Mouse (Mus musculus) midbrain, embryonic 16.5 days (tissue): ENCODE measurements around the gene Cobl. TPM values are rescaled to one million over a fixed set of nuclear protein-coding genes. Genes with fewer than 3 reads are reported as not detected.

ENCODE experiments used
- ATAC-seq: fragments of 200-750 bp; cut with Nextera tagmentation; 2 replicates; pipeline ENCODE4 v1.8.0; 2017; ENCODE audit warnings: moderate TSS enrichment
- H3K27ac ChIP-seq: fragments of 300-500 bp; sonication (generic); 2 replicates; pipeline ENCODE4 v1.5.1; 2014; ENCODE audit warnings: mild to moderate bottlenecking, low read length, mixed read lengths
- H3K27me3 ChIP-seq: fragments of 300-500 bp; sonication (generic); 2 replicates; pipeline ENCODE4 v1.6.1; 2014; ENCODE audit warnings: low read depth, low read length, mixed read lengths; ENCODE audit not compliant: control insufficient read depth, insufficient read depth
- H3K36me3 ChIP-seq: fragments of 300-500 bp; sonication (generic); 2 replicates; pipeline ENCODE4 v1.6.1; 2014; ENCODE audit warnings: mild to moderate bottlenecking, low read length, moderate library complexity, mixed read lengths; ENCODE audit not compliant: control insufficient read depth, insufficient read depth
- H3K4me1 ChIP-seq: fragments of 300-500 bp; sonication (generic); 2 replicates; pipeline ENCODE4 v1.6.1; 2014; ENCODE audit warnings: mild to moderate bottlenecking, low read length, mixed read lengths; ENCODE audit not compliant: control insufficient read depth, insufficient read depth
- H3K4me2 ChIP-seq: fragments of 300-500 bp; sonication (generic); 2 replicates; pipeline ENCODE4 v1.6.1; 2014; ENCODE audit warnings: mild to moderate bottlenecking, low read length, mixed read lengths
- H3K4me3 ChIP-seq: fragments of 300-500 bp; sonication (generic); 2 replicates; pipeline ENCODE4 v1.5.1; 2014; ENCODE audit warnings: low read depth, mild to moderate bottlenecking, low read length, moderate library complexity, mixed read lengths
- H3K9ac ChIP-seq: fragments of 300-500 bp; sonication (generic); 2 replicates; pipeline ENCODE4 v1.6.1; 2014; ENCODE audit warnings: low read depth, low read length, mixed read lengths
- H3K9me3 ChIP-seq: fragments of 300-500 bp; sonication (generic); replicated peaks from 2 replicates; pipeline ENCODE4 v1.6.1; 2014; ENCODE audit warnings: mild to moderate bottlenecking, low read length, mixed read lengths; ENCODE audit not compliant: control insufficient read depth, poor library complexity, severe bottlenecking
- WGBS: fragments of 180-500 bp; shearing (Covaris S2); extraction: QIAGEN DNeasy Blood & Tissue Kit; methylation state at CpG from one replicate; pipeline ENCODE4 v1.1.7; 2014; 5-methylcytosine and 5-hydroxymethylcytosine counted together
- polyA plus RNA-seq: library from polyadenylated mRNA; unstranded; fragments of >200 nt; fragmentation: Nextera tagmentation; extraction: Ambion mirVana; gene quantifications from 2 replicates; pipeline ENCODE4 v1.2.1, GENCODE M21; 2015

Cobl gene
- polyA plus RNA-seq, 1 experiment from 2014 or later = 18.3 TPM

DNA sequence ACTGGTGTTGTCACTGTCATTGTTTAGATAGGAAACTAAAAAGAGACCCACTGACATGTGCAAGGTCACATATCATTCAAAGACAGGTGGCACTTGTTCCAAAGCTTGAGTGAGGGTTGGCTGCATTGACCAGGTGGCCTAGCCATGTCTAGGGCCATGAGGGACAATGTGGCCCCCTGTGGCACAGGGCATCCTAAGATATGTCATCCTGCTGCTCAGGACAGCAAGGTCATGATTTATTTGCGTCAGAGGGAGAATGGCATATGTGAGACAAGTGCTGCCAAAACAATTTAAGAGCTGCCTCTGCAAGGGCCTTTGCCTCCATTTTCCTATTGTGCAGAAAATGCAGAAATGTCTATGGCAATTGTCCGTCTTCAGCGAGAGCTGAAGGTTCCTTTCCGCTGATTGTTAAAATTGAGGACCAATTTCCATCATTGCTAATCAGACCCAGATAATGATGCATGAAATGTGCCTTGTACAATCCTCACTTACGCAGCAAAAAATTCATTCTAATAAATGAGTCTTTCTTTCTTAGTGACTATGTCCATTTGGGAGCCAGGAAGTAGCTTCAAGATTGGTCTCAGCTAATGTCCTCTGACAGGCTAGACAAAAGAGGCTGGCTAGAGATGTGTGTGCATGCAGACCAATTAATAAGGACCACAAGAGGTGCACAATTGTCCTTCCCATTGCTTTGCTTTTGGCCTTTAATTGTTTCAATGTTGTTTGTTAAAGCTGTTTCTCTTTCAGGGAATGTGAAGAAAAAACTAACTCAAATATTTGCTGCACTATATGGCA, 207.2 kb downstream of the Cobl start:
- no peak for ATAC-seq
- Histone ChIP-seq H3K4me2 (no peak overlapping the region), H3K27me3 (no peaks in the 10 kb centered on the region), H3K9ac (no peak overlapping the region), H3K36me3 (peaks cover 13% of the 10 kb centered on the region), H3K4me3 (no peak overlapping the region), H3K27ac (no peak overlapping the region), H3K9me3 (no peaks in the 10 kb centered on the region), H3K4me1 (no peaks in the 10 kb centered on the region)
- 60% methylated on average over 5 of the region's 5 CpGs for WGBS

DNA sequence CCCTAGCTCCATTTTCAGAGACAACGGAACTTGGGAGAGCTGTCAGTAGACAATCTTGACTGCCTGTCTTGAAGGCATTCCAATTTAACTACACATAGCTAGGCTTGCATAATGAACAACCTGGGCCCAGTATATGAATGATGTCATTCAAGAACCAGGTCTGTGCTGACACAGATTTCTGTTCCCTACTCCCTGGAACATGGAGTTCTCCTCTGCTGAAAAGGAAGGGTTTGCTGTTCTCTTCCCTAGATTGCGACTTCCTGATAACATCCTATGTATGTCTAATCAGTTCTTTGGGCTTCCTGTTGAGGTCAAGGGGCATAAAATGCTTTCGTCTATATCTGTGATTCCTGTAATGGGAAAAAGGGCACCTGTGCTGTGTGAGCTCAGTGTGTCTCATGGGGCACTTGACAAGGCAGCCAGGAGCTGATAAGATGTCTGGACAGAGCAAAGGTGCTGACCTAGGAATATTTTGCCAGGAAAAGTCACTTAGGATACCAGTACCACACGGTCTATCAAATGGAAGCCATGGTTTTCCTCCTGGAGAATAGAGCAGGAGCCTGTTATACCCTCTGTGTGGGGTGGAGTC, 219.3 kb downstream of the Cobl start:
- H3K9me3 ChIP-seq = no peaks in the 10 kb centered on the region
- no peak for ATAC-seq
- no peak overlapping the region for H3K4me3 ChIP-seq
- peaks cover 9% of the 10 kb centered on the region; the same call in 1 of the 2 replicates for H3K36me3 ChIP-seq
- WGBS = 90% methylated on average over 4 of the region's 4 CpGs
- H3K27me3 ChIP-seq = no peaks in the 10 kb centered on the region
- H3K27ac ChIP-seq = no peak overlapping the region
- no peaks in the 10 kb centered on the region for H3K4me1 ChIP-seq
- H3K4me2 ChIP-seq = no peak overlapping the region
- H3K9ac ChIP-seq = no peak overlapping the region

- Histone ChIP-seq H3K9me3 (no peaks in the 10 kb centered on the region), H3K36me3 (peaks cover 8% of the 10 kb centered on the region; the same call in 1 of the 2 replicates), H3K4me2 (no peak overlapping the region), H3K4me3 (no peak overlapping the region), H3K9ac (no peak overlapping the region), H3K27ac (no peak overlapping the region), H3K27me3 (no peaks in the 10 kb centered on the region), H3K4me1 (no peaks in the 10 kb centered on the region)
- ATAC-seq = no peak
- WGBS = 38% methylated on average over 1 of the region's 1 CpGs
Measured at GRCm38 (mm10) chr11:12236341-12236740, 228.4 kb downstream of the Cobl start.

GRCm38 (mm10) chr11:12234876-12235275, 229.9 kb downstream of the Cobl start:
- ATAC-seq = no peak
- no peak overlapping the region for H3K9ac ChIP-seq
- no peaks in the 10 kb centered on the region for H3K4me1 ChIP-seq
- WGBS = 83% methylated on average over 4 of the region's 4 CpGs
- no peaks in the 10 kb centered on the region for H3K27me3 ChIP-seq
- no peak overlapping the region for H3K4me2 ChIP-seq
- H3K4me3 ChIP-seq = no peak overlapping the region
- H3K36me3 ChIP-seq = peaks cover 8% of the 10 kb centered on the region; the same call in 1 of the 2 replicates
- no peaks in the 10 kb centered on the region for H3K9me3 ChIP-seq
- H3K27ac ChIP-seq = no peak overlapping the region

DNA sequence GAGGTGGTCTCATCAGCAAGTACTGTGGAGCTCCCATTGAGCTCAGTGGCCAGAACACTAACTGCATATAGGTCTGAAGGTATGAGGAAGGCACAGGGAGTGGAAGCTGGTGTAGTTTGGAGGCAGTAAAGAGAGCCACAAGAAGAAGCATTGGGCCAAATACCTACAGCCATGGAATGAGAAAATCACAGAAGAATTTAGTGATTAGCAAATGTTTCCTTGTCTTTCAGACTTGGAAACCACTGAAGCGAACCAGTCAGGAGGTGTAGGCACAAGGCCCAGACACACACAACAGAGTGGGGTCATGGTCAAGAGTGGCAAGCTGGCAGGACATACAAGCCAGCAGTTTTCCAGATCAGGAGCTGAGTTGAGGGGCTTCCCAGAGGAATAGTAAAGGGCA, 230.6 kb downstream of the Cobl start:
- Histone ChIP-seq H3K9ac (no peak overlapping the region), H3K4me1 (no peaks in the 10 kb centered on the region), H3K36me3 (peaks cover 8% of the 10 kb centered on the region; the same call in 1 of the 2 replicates), H3K9me3 (no peaks in the 10 kb centered on the region), H3K4me3 (no peak overlapping the region), H3K4me2 (no peak overlapping the region), H3K27me3 (no peaks in the 10 kb centered on the region), H3K27ac (no peak overlapping the region)
- ATAC-seq = no peak
- 89% methylated on average over 1 of the region's 1 CpGs for WGBS

GRCm38 (mm10) chr11:12232743-12233125, 232.0 kb downstream of the Cobl start:
- H3K27ac ChIP-seq = no peak overlapping the region
- no peak for ATAC-seq
- no peak overlapping the region for H3K4me3 ChIP-seq
- no peaks in the 10 kb centered on the region for H3K4me1 ChIP-seq
- no peaks in the 10 kb centered on the region for H3K27me3 ChIP-seq
- WGBS = 75% methylated on average over 3 of the region's 3 CpGs
- peaks cover 8% of the 10 kb centered on the region; the same call in 1 of the 2 replicates for H3K36me3 ChIP-seq
- H3K9ac ChIP-seq = no peak overlapping the region
- H3K9me3 ChIP-seq = no peaks in the 10 kb centered on the region
- H3K4me2 ChIP-seq = no peak overlapping the region

- H3K4me1 ChIP-seq = no peaks in the 10 kb centered on the region
- H3K36me3 ChIP-seq = peaks cover 7% of the 10 kb centered on the region; the same call in 1 of the 2 replicates
- H3K4me2 ChIP-seq = no peak overlapping the region
- H3K27ac ChIP-seq = no peak overlapping the region
- H3K9ac ChIP-seq = no peak overlapping the region
- H3K27me3 ChIP-seq = no peaks in the 10 kb centered on the region
- H3K9me3 ChIP-seq = no peaks in the 10 kb centered on the region
- no peak overlapping the region for H3K4me3 ChIP-seq
- peak; percentile 69 for ATAC-seq
- 79% methylated on average over 10 of the region's 10 CpGs for WGBS
Measured at GRCm38 (mm10) chr11:12232041-12232742, 232.6 kb downstream of the Cobl start.

DNA sequence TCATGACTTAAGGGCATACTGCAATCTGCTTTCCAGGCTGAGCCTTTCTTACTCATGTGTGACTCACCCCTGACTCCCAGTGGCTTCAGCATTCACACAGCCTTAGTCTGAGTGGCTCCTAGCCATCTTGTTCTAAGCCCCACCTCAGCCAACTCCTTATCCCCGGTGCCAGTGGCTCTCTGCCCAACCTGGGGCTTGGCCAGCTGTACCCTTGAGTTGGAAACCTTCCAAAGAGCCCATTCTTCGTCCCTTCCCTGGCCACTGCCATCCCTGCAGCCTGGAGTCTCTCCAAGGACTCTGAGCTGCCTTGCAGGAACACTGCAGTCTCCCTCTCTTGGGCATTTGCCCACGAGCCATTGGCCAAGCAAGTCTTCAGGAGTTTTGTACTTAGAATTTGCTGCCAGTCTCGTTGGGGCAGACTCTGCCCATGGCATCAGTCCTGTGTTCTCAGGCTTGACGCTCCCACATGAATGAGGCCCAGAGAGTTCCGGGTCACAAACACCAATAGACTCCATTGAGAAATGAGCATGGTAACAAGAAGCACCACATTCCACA, 233.2 kb downstream of the Cobl start:
- Histone ChIP-seq H3K36me3 (peaks cover 5% of the 10 kb centered on the region; the same call in 1 of the 2 replicates), H3K9me3 (no peaks in the 10 kb centered on the region), H3K4me2 (no peak overlapping the region), H3K9ac (no peak overlapping the region), H3K4me3 (no peak overlapping the region), H3K27me3 (no peaks in the 10 kb centered on the region), H3K27ac (no peak overlapping the region), H3K4me1 (no peaks in the 10 kb centered on the region)
- WGBS = 58% methylated on average over 6 of the region's 6 CpGs
- ATAC-seq = peak; percentile 90
